Mouse (Mus musculus): ENCODE measurements around the gene Abcb8.

GRCm38 (mm10) chr5:24399686-24400085 is 6.2 kb downstream of the Abcb8 start:
- TF ChIP-seq POLR2A (IDR thresholded peaks at IDR 0.05; ENCODE audit: insufficient read depth, low read depth, low read length) (no peak), CTCF (IDR thresholded peaks at IDR 0.05; ENCODE audit: insufficient read depth, low read depth, low read length) (no peak)

Data from olfactory bulb, adult 2 months (tissue).